Mouse (Mus musculus): ENCODE measurements around the gene Alox5.

The Alox5 gene

GRCm38 (mm10) chr6:116416000-116416552 lies 44.9 kb downstream of the Alox5 start:
- DNase-seq, result no peak

DNA sequence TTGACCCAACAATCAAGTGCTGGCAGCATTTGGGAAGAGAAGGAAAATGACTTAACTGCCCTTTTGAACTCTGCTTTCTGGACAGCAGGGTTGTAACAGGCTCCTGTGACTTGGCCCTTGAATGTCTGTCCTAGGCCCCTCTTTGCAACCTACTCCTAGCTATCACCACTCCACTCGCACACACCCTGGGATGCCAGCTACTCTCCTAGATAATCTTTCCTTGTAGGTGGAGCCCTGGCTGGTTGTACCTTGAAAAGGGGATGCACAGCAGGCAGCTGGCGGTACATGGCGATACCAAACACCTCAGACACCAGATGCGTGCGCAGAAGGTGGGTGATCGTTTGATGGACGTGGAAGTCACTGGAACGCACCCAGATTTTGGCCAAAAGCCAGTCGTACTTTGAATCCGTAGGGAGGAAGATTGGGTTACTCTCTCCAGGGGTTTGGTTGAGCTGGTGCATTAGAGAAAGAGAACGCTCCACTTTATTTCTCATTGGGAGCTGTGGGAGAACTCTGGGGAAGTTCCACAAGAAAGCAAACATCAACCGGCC lies 45.8 kb downstream of the Alox5 start:
- no peak for DNase-seq

- no peak for DNase-seq
Observed at GRCm38 (mm10) chr6:116412546-116413325, 48.2 kb downstream of the Alox5 start.

- DNase-seq, result no peak
Observed at GRCm38 (mm10) chr6:116411716-116412115, 49.3 kb downstream of the Alox5 start.

DNA sequence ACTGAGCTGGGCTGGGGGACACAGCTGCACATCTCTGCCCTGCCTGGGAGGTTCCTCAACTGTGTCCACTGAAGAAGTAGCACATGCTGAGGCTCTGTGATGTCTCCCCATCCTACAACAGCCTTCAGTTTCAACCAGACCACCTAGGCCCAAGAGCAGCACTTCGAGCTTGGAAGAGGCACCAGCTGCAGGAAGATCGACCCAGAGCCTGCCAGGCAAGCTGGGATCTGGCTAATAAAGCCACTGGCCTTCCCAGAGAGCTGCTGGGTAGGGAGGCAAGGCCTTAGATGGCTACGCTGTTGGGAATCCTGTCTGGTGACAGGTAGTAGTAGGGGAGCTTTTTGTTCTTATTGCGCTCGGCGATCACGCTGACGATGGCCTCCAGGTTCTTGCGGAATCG lies 50.5 kb downstream of the Alox5 start:
- no peak for DNase-seq

- DNase-seq, result no peak
Observed at GRCm38 (mm10) chr6:116407956-116408657, 52.9 kb downstream of the Alox5 start.

GRCm38 (mm10) chr6:116407216-116407615 lies 53.8 kb downstream of the Alox5 start:
- DNase-seq, result no peak

DNA sequence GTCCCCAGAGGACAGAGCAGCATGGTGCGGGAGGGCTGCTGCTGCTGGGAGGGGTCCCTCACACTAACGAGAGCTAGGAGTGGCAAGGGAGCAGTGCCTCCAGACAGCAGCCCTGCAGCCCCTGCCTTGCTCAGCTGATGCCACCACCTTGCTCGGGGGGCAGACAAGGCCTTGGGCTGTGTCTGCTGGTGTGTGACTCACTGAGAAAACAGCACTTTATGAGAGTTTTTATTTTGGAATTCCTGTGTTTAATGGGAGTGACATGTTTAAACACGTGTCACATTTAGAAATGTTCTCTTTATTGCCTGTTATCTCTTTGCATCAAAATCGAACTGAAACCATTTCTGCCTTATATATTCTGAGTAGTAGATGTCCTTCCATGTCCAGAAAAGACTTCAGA lies 54.3 kb downstream of the Alox5 start:
- DNase-seq, result no peak

DNA sequence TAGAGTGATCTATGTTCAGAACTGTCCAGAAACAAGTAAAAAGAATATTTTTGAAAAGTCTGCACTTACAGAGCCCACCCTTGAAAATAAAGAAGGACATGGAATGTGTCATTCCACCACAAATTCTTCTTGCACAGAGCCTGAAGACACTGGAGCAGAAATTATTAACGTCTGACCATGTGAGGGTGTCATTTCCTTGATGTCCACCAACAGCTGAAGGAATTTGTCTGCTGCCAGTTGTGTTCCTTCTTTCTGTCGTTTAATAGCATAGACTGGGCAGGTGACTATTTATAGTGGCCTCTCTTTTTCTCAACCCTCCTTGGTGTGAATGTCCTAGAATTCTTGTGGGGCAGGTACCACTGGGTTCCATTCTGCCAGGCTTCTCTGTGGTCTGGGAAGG lies 54.8 kb downstream of the Alox5 start:
- DNase-seq, result no peak

DNA sequence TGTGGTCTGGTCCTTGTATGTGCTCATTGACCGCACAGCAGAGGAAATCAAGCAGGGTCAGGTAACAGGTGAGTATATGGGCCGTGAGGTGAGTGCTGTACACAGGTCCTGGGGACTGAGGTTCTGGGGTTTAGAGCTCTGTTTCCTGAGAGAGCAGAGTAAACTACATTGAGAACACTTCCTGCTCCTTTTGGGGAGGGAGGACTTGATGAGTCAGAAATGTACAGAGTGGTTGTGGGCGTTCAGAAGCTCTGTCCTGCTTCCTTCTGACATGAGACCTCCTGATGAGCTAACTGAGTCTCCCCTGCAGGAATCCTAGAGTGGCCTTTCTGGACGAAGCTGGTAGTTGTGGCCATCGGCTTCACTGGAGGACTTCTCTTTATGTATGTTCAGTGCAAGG lies 55.3 kb downstream of the Alox5 start:
- DNase-seq, result no peak

GRCm38 (mm10) chr6:116405243-116405642 lies 55.7 kb downstream of the Alox5 start:
- no peak for DNase-seq

DNA sequence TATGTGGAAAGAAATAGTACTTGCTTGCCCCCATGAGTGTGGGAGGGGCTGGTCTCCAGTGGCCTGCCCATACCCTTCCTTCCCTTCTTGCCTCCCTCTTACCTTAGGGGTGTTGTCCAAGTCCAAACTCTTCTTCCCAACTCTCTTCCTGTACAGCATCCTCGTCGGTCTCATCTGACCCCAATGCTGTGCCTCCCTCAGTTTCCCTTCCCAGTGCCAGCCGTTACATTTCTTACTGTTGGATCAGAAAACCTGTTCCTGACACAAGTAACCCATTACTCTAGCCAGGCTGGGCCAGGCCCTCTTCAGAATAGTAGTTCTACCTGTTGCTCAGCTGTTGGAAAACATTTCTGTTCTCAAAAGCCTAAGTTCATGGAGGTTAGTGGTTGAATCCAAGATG lies 58.6 kb downstream of the Alox5 start:
- DNase-seq, result no peak

DNA sequence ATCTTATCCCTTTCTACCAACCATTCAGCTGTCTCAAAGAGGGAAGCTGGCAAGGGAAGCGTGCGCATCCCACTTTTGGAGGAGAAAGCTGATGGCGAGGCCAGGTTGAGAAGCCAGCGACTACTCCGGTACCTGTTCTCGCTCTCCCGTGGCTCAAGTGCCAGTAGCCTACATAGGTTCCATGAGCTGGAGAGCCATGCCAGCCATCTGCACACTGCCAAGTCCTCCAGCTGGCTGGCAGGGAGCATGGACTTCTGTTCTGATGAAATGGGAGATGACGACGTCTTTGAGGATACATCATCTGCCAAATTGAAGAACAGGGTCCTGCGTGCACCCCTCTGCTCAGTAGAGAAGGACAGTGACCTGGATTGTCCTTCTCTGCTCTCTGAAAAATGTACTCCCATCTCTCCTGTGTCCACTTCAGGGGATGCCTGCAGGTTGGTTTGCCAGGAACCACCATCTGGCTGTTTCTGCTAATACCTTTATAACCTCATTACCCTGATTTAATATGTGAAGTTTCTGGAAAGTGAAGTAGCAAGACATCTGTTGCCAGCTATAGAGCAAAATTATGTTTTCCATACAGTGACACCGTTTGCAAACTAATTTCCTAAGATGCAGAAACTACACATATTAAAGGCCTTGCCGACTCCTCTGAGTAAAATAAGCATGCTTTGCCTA lies 59.1 kb downstream of the Alox5 start:
- no peak for DNase-seq

DNA sequence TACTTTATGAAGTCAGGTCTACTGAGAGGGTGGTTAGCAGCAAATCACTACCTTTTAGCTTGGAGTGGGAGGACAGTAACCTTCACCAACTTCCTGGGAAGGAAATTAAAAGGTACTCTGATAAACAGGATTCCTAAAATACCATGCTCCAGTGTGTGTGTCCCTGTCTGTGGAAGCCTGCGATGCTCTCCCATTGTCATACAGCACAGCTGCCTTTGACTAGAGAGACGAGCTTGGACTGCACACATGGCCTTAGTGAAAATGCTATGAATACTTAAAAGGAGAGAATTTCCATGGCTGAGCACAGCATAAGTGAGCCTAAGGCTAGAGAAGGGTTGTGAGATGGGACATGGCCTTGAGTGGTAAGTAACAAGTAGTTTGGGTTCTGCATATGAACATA lies 62.8 kb downstream of the Alox5 start:
- DNase-seq, result no peak

- no peak for DNase-seq
Observed at GRCm38 (mm10) chr6:116397621-116398020, 63.4 kb downstream of the Alox5 start.

DNA sequence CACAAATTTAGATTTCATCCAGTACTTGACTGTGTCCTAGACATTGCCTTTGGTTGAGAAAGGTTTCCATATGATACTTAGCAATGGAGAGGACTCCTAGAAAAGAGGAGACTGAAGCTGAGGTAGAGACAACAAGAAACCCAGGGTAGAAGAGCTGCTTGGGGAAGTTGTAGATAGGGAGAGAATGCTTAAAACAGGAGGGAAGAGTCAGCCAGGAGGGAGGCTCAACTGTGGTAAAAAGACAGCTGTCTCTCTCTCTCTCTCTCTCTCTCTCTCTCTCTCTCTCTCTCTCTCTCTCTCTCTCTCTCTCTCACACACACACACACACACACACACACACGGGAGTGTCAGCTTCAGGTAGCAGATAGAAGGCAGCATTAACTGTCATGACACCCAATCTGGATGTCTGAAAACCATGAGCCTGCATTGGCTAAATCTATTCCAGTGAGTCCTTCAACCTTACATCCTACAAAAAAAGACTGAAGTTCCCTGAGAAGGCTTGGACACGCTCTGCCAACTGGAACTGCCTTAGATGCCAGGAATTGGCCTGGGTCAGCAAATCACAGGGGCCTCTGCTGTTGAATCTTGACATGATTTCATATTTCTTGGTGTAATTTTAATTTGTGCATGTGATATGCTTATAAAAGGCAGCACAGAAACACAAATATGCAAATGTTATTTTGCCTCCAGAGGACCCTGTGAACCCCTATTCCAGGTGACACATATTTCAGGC lies 65.9 kb downstream of the Alox5 start:
- DNase-seq, result no peak

GRCm38 (mm10) chr6:116389481-116389880 lies 71.5 kb downstream of the Alox5 start:
- DNase-seq, result no peak

- no peak for DNase-seq
Observed at GRCm38 (mm10) chr6:116388068-116388467, 72.9 kb downstream of the Alox5 start.

DNA sequence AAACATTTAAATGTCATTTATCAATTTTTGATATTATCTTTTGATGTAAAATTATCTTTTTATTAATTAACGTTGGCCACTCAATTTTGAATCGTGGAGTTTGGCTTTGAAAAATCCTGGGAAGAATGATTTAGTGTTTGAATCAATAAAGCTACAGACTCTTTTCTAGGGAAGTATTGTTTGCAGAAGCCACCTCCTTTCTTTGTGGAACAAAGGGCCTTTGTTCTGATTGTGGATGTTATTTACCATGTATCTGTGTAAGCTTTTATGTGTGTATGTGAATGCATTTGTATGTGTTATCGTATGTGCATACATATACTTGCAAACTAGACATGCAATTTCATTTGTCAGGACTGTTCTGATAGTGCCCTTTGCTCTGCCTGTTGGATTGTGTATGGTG lies 74.5 kb downstream of the Alox5 start:
- no peak for DNase-seq

DNA sequence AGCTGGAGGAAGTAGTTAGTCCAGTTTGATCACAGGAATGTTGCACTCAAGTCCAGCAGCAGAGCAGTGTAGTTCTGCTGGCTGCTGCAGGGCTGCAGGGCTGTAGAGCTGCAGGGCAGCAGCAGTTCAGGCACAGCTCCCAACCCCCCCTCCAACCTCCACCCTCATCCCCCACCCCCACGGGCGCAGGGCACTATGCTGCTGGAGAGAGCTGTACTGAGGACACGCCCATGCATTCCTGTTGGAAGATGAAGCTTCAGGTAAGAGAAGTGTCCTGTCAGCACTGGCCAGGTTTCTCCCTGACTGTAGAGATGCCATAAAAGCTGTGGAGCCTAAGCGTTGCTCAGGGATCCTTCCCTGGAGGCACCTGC lies 74.9 kb downstream of the Alox5 start:
- DNase-seq, result peak; percentile 70

DNA sequence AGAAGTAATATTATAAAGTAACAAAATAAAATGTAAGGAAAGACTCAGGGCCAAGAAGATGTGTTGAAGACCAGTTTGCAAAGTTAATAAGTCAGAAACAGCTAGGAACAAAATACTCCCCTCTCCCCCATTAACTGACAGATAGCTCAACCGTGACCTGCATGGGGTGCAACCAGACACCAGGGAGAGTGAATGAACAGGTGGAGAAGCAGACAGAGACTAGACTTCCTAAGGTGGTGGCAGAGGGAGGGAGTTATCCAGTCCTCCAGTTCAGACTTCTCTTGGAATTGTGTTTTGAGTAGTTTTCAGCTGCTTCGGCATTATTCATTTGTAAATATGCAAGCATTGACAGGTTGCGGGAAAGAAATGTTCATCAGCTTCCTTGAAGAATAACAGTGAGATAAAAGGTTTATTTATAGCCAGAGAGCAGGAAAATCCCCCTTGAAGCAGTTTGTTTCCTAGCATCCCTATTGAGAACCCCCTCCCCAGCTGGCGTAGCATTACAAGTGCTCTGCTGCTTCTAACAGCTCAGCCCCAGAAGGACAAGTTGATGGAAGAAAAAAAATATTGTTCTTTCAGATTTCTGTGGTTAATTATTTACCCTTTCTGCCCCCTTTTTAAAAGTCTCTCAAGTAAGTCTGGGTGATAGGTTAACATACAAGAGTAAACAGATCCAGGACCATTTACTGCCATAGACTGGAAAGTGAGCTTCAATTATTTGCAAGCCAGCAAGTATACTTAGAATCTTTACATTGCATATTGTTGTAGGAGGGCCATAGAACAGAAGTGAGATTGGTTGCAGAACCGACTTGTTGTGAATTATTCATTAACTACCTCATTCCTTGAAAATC lies 75.6 kb downstream of the Alox5 start:
- DNase-seq, result peak; percentile 27

GRCm38 (mm10) chr6:116383582-116383981 lies 77.4 kb downstream of the Alox5 start:
- DNase-seq, result peak; percentile 51

Data from kidney, postnatal 10 days (tissue).